In genomic region chr5:139674940-139675706, GRCm38 (mm10) we compare ENCODE assay signal across 21 mouse cellular contexts.
DNase-seq lines count a peak whose midpoint lies in the region; ATAC-seq and TF ChIP-seq lines count a peak whose summit lies in the region.
"Had no signal": no experiment of that assay in that cellular context is flagged by ENCODE, and none has a peak within 500 bp of the region (broad histone marks: within the 10 kb centered on the region; RNA-seq: fewer than 3 reads in every experiment).

No protein-coding gene starts in this region.

- 35% methylated on average over 13 of the region's 13 CpGs for WGBS in forebrain, embryonic 14.5 days
- 28% methylated on average over 13 of the region's 13 CpGs for WGBS in forebrain, embryonic 16.5 days
- 25% methylated on average over 13 of the region's 13 CpGs for WGBS in liver, embryonic 14.5 days (ENCODE audit: insufficient replicate concordance)
- 30% methylated on average over 13 of the region's 13 CpGs for WGBS in liver, postnatal 0 days (ENCODE audit: insufficient replicate concordance)
- 48% methylated on average over 13 of the region's 13 CpGs for WGBS in midbrain, embryonic 11.5 days
- 31% methylated on average over 13 of the region's 13 CpGs for WGBS in midbrain, embryonic 15.5 days

- no peaks in the 10 kb centered on the region for H3K36me3 ChIP-seq in forebrain, embryonic 14.5 days (ENCODE audit: control insufficient read depth, insufficient read depth, low read length)
- H3K36me3 ChIP-seq in forebrain, embryonic 16.5 days (ENCODE audit: control insufficient read depth, insufficient read depth), result no peaks in the 10 kb centered on the region
- no peaks in the 10 kb centered on the region for H3K36me3 ChIP-seq in liver, embryonic 14.5 days (replicated peaks; ENCODE audit: control insufficient read depth, insufficient read depth, low read depth)
- no peaks in the 10 kb centered on the region for H3K36me3 ChIP-seq in liver, postnatal 0 days (replicated peaks; ENCODE audit: insufficient read depth, low read length)
- no peaks in the 10 kb centered on the region for H3K36me3 ChIP-seq in midbrain, embryonic 11.5 days (ENCODE audit: control insufficient read depth, insufficient read depth, low read length)
- no peaks in the 10 kb centered on the region for H3K36me3 ChIP-seq in midbrain, embryonic 15.5 days (replicated peaks)
- H3K36me3 ChIP-seq: midbrain, embryonic 12.5 days had no signal

- TF ChIP-seq EP300 in liver, embryonic 14.5 days (IDR thresholded peaks at IDR 0.05; ENCODE audit: low read depth), result no peak
- no peak for TF ChIP-seq EP300 in liver, postnatal 0 days (IDR thresholded peaks at IDR 0.05; ENCODE audit: low read depth)

- H3K9me3 ChIP-seq in forebrain, embryonic 14.5 days (replicated peaks; ENCODE audit: control insufficient read depth, low read length), result no peaks in the 10 kb centered on the region
- no peaks in the 10 kb centered on the region for H3K9me3 ChIP-seq in forebrain, embryonic 16.5 days (ENCODE audit: control insufficient read depth, low read length)
- H3K9me3 ChIP-seq in liver, embryonic 14.5 days (ENCODE audit: control insufficient read depth, low read length), result no peaks in the 10 kb centered on the region
- no peaks in the 10 kb centered on the region for H3K9me3 ChIP-seq in liver, postnatal 0 days (ENCODE audit: low read length)
- H3K9me3 ChIP-seq in midbrain, embryonic 11.5 days (ENCODE audit: control insufficient read depth, low read length), result no peaks in the 10 kb centered on the region
- no peaks in the 10 kb centered on the region for H3K9me3 ChIP-seq in midbrain, embryonic 15.5 days
- H3K9me3 ChIP-seq: forebrain, embryonic 13.5 days; midbrain, embryonic 12.5 days had no signal

- H3K27ac ChIP-seq in forebrain, embryonic 14.5 days (ENCODE audit: low read depth, low read length), result no peak overlapping the region
- H3K27ac ChIP-seq in forebrain, embryonic 16.5 days (ENCODE audit: low read length), result no peak overlapping the region
- no peak overlapping the region for H3K27ac ChIP-seq in liver, embryonic 14.5 days
- no peak overlapping the region for H3K27ac ChIP-seq in liver, postnatal 0 days (ENCODE audit: low read depth)
- H3K27ac ChIP-seq in midbrain, embryonic 11.5 days (ENCODE audit: low read depth, low read length), result no peak overlapping the region
- H3K27ac ChIP-seq in midbrain, embryonic 15.5 days, result no peak overlapping the region
- no peak overlapping the region for H3K27ac ChIP-seq in layer of hippocampus, adult 2 months
- H3K27ac ChIP-seq: forebrain, embryonic 13.5 days; left cerebral cortex, adult 2 months; macrophage; midbrain, embryonic 12.5 days had no signal

- no peak for ATAC-seq in forebrain, embryonic 14.5 days
- ATAC-seq in forebrain, embryonic 16.5 days, result no peak
- ATAC-seq in liver, embryonic 14.5 days (ENCODE audit: insufficient read depth), result no peak
- ATAC-seq in liver, postnatal 0 days, result no peak
- no peak for ATAC-seq in midbrain, embryonic 11.5 days (ENCODE audit: low FRiP score)
- ATAC-seq in midbrain, embryonic 15.5 days (replicated peaks), result no peak

- TF ChIP-seq CTCF in liver, embryonic 14.5 days (IDR thresholded peaks at IDR 0.05; ENCODE audit: low read depth), result 0 out of 2 replicates have a peak, but pooled peaks have one; percentile 8
- TF ChIP-seq CTCF in liver, postnatal 0 days (IDR thresholded peaks at IDR 0.05; ENCODE audit: low read depth), result no peak
- no peak for TF ChIP-seq CTCF in brain, embryonic 14.5 days (IDR thresholded peaks at IDR 0.05; ENCODE audit: borderline replicate concordance, extremely low read depth, insufficient read depth, insufficient read length)
- TF ChIP-seq CTCF in layer of hippocampus, adult 2 months (conservative IDR thresholded peaks at IDR 0.05), result no peak

- H3K27me3 ChIP-seq in forebrain, embryonic 14.5 days (replicated peaks; ENCODE audit: control insufficient read depth, insufficient read depth, low read length), result peaks cover 61% of the 10 kb centered on the region
- peaks cover 57% of the 10 kb centered on the region for H3K27me3 ChIP-seq in forebrain, embryonic 16.5 days (replicated peaks; ENCODE audit: control insufficient read depth, insufficient read depth, low read length)
- peaks cover 4% of the 10 kb centered on the region for H3K27me3 ChIP-seq in liver, embryonic 14.5 days (ENCODE audit: control insufficient read depth, insufficient read depth, low read length)
- peaks cover 16% of the 10 kb centered on the region for H3K27me3 ChIP-seq in liver, postnatal 0 days (ENCODE audit: insufficient read depth, low read length)
- H3K27me3 ChIP-seq in midbrain, embryonic 11.5 days (ENCODE audit: control insufficient read depth, insufficient read depth, low read length), result peaks cover 5% of the 10 kb centered on the region
- peaks cover 26% of the 10 kb centered on the region for H3K27me3 ChIP-seq in midbrain, embryonic 15.5 days (replicated peaks)

- no peak for TF ChIP-seq POLR2A in brain, embryonic 14.5 days (IDR thresholded peaks at IDR 0.05; ENCODE audit: borderline replicate concordance, extremely low read depth, insufficient read depth, insufficient read length, poor library complexity, severe bottlenecking)

- peaks cover 2% of the 10 kb centered on the region; the same call in 1 of the 2 replicates for H3K4me1 ChIP-seq in forebrain, embryonic 14.5 days (ENCODE audit: control insufficient read depth, insufficient read depth, low read length)
- no peaks in the 10 kb centered on the region for H3K4me1 ChIP-seq in forebrain, embryonic 16.5 days (replicated peaks; ENCODE audit: control insufficient read depth, insufficient read depth, low read length)
- no peaks in the 10 kb centered on the region for H3K4me1 ChIP-seq in liver, embryonic 14.5 days (replicated peaks; ENCODE audit: control insufficient read depth in 2 of 2, insufficient read depth in 2 of 2, low read length in 1 of 2)
- no peaks in the 10 kb centered on the region for H3K4me1 ChIP-seq in liver, postnatal 0 days (ENCODE audit: insufficient read depth)
- H3K4me1 ChIP-seq in midbrain, embryonic 11.5 days (ENCODE audit: control insufficient read depth, insufficient read depth, low read length), result peaks cover 4% of the 10 kb centered on the region; the same call in 1 of the 2 replicates
- H3K4me1 ChIP-seq in midbrain, embryonic 15.5 days, result peaks cover 7% of the 10 kb centered on the region; the same call in 1 of the 2 replicates

- DNase-seq in forebrain, embryonic 14.5 days (ENCODE audit: low spot score), result peak; percentile 46
- DNase-seq in liver, embryonic 14.5 days (ENCODE audit: low read depth in 3 of 3, low spot score in 3 of 3), result no peak
- DNase-seq in liver, postnatal 0 days, result no peak
- peak; percentile 88 for DNase-seq in midbrain, embryonic 11.5 days (ENCODE audit: low spot score, missing footprints)
- DNase-seq in brain, embryonic 14.5 days (ENCODE audit: low read depth), result peak; percentile 66
- no peak for DNase-seq in layer of hippocampus, adult 2 months (ENCODE audit: low spot score in 2 of 2)
- DNase-seq: adrenal gland, postnatal 36 days; cerebellum, adult 18-20 months; cerebellum, postnatal 36 days; gastrocnemius, postnatal 36 days; kidney, adult 11 months; kidney, postnatal 25 days; left cerebral cortex, postnatal 4 days; liver; thymus, postnatal 14 days had no signal

- H3K4me2 ChIP-seq in forebrain, embryonic 14.5 days (ENCODE audit: low read length), result no peak overlapping the region
- no peak overlapping the region for H3K4me2 ChIP-seq in forebrain, embryonic 16.5 days (ENCODE audit: low read length)
- no peak overlapping the region for H3K4me2 ChIP-seq in liver, embryonic 14.5 days (ENCODE audit: low read depth)
- H3K4me2 ChIP-seq in liver, postnatal 0 days (ENCODE audit: low read depth, low read length), result no peak overlapping the region
- no peak overlapping the region for H3K4me2 ChIP-seq in midbrain, embryonic 11.5 days
- H3K4me2 ChIP-seq in midbrain, embryonic 15.5 days, result no peak overlapping the region
- H3K4me2 ChIP-seq: forebrain, embryonic 13.5 days; midbrain, embryonic 12.5 days had no signal

- no peak overlapping the region for H3K9ac ChIP-seq in forebrain, embryonic 14.5 days (ENCODE audit: low read length)
- H3K9ac ChIP-seq in forebrain, embryonic 16.5 days (replicated peaks; ENCODE audit: low read depth, low read length), result no peak overlapping the region
- no peak overlapping the region for H3K9ac ChIP-seq in liver, embryonic 14.5 days (replicated peaks)
- H3K9ac ChIP-seq in liver, postnatal 0 days (replicated peaks), result no peak overlapping the region
- H3K9ac ChIP-seq in midbrain, embryonic 11.5 days (ENCODE audit: low read length), result no peak overlapping the region
- no peak overlapping the region for H3K9ac ChIP-seq in midbrain, embryonic 15.5 days
- H3K9ac ChIP-seq: forebrain, embryonic 13.5 days; midbrain, embryonic 12.5 days had no signal

- H3K4me3 ChIP-seq in forebrain, embryonic 14.5 days (ENCODE audit: low read depth, low read length), result no peak overlapping the region
- no peak overlapping the region for H3K4me3 ChIP-seq in forebrain, embryonic 16.5 days (replicated peaks; ENCODE audit: low read length)
- H3K4me3 ChIP-seq in liver, embryonic 14.5 days (ENCODE audit: insufficient read depth in 1 of 2, low read depth in 2 of 2, low read length in 2 of 2), result no peak overlapping the region
- no peak overlapping the region for H3K4me3 ChIP-seq in liver, postnatal 0 days (ENCODE audit: low read depth, low read length)
- no peak overlapping the region for H3K4me3 ChIP-seq in midbrain, embryonic 11.5 days (ENCODE audit: low read depth, low read length)
- no peak overlapping the region for H3K4me3 ChIP-seq in midbrain, embryonic 15.5 days
- no peak overlapping the region for H3K4me3 ChIP-seq in layer of hippocampus, adult 2 months
- H3K4me3 ChIP-seq: forebrain, embryonic 13.5 days; left cerebral cortex, adult 2 months; midbrain, embryonic 12.5 days had no signal

Comparison
In these comparisons a context has a peak if more than half of its experiments do, and no peak if none do; other contexts are left out.
1. DNase-seq: peak in forebrain, embryonic 14.5 days (single experiment), midbrain, embryonic 11.5 days (single experiment) and brain, embryonic 14.5 days (single experiment); none in liver, embryonic 14.5 days (0 of 3), liver, postnatal 0 days (single experiment) and layer of hippocampus, adult 2 months (0 of 2).